Mouse (Mus musculus): ENCODE measurements at regions not wholly inside any gene's neighbourhood (a gene's known extent, or its start where the extent isn't known, plus 50 kb on each side); places are given as distances from the start of the nearest gene placed in this dataset.

GRCm38 (mm10) chr1:33031991-33032390, 484.9 kb upstream of the Gm5415 start:
- Histone ChIP-seq H3K4me2 (replicated peaks) (no peak overlapping the region), H3K4me1 (replicated peaks) (no peaks in the 10 kb centered on the region), H3K9ac (no peak overlapping the region), H3K27ac (no peak overlapping the region), H3K4me3 (replicated peaks) (no peak overlapping the region), H3K36me3 (no peaks in the 10 kb centered on the region), H3K9me3 (no peaks in the 10 kb centered on the region), H3K27me3 (replicated peaks) (no peaks in the 10 kb centered on the region)
- no peak for ATAC-seq
- 61% methylated on average over 3 of the region's 3 CpGs for WGBS

GRCm38 (mm10) chr1:33026683-33027415, 479.8 kb upstream of the Gm5415 start:
- Histone ChIP-seq H3K9me3 (no peaks in the 10 kb centered on the region), H3K27me3 (replicated peaks) (no peaks in the 10 kb centered on the region), H3K4me2 (replicated peaks) (no peak overlapping the region), H3K4me1 (replicated peaks) (no peaks in the 10 kb centered on the region), H3K36me3 (no peaks in the 10 kb centered on the region), H3K4me3 (replicated peaks) (no peak overlapping the region), H3K9ac (no peak overlapping the region), H3K27ac (no peak overlapping the region)
- 78% methylated on average over 8 of the region's 8 CpGs for WGBS
- ATAC-seq = no peak

- Histone ChIP-seq H3K27me3 (replicated peaks) (no peaks in the 10 kb centered on the region), H3K9me3 (no peaks in the 10 kb centered on the region), H3K9ac (no peak overlapping the region), H3K27ac (no peak overlapping the region), H3K4me2 (replicated peaks) (no peak overlapping the region), H3K36me3 (no peaks in the 10 kb centered on the region), H3K4me3 (replicated peaks) (no peak overlapping the region), H3K4me1 (replicated peaks) (no peaks in the 10 kb centered on the region)
- WGBS = 87% methylated on average over 7 of the region's 7 CpGs
- ATAC-seq = no peak
These were observed 478.3 kb upstream of the Gm5415 start for GRCm38 (mm10) chr1:33025379-33025778.

GRCm38 (mm10) chr1:33022852-33023251, 475.8 kb upstream of the Gm5415 start:
- no peak for ATAC-seq
- Histone ChIP-seq H3K9me3 (no peaks in the 10 kb centered on the region), H3K4me2 (replicated peaks) (no peak overlapping the region), H3K9ac (no peak overlapping the region), H3K27ac (no peak overlapping the region), H3K27me3 (replicated peaks) (no peaks in the 10 kb centered on the region), H3K36me3 (no peaks in the 10 kb centered on the region), H3K4me1 (replicated peaks) (no peaks in the 10 kb centered on the region), H3K4me3 (replicated peaks) (no peak overlapping the region)
- WGBS = 81% methylated on average over 4 of the region's 4 CpGs

GRCm38 (mm10) chr1:33003992-33004391, 456.9 kb upstream of the Gm5415 start:
- ATAC-seq = no peak
- no peak overlapping the region for H3K27ac ChIP-seq
- no peaks in the 10 kb centered on the region for H3K36me3 ChIP-seq
- no peak overlapping the region for H3K9ac ChIP-seq
- H3K4me2 ChIP-seq (replicated peaks) = no peak overlapping the region
- WGBS = 76% methylated on average over 3 of the region's 3 CpGs
- no peak overlapping the region for H3K4me3 ChIP-seq (replicated peaks)
- no peaks in the 10 kb centered on the region for H3K9me3 ChIP-seq
- no peaks in the 10 kb centered on the region for H3K27me3 ChIP-seq (replicated peaks)
- H3K4me1 ChIP-seq (replicated peaks) = no peaks in the 10 kb centered on the region

GRCm38 (mm10) chr1:32964957-32965356, 417.9 kb upstream of the Gm5415 start:
- Histone ChIP-seq H3K9me3 (no peaks in the 10 kb centered on the region), H3K9ac (no peak overlapping the region), H3K4me2 (replicated peaks) (no peak overlapping the region), H3K27ac (no peak overlapping the region), H3K4me3 (replicated peaks) (no peak overlapping the region), H3K36me3 (no peaks in the 10 kb centered on the region), H3K4me1 (replicated peaks) (no peaks in the 10 kb centered on the region), H3K27me3 (replicated peaks) (no peaks in the 10 kb centered on the region)
- WGBS = 71% methylated on average over 3 of the region's 3 CpGs
- ATAC-seq = no peak

- Histone ChIP-seq H3K9ac (no peak overlapping the region), H3K27ac (no peak overlapping the region), H3K4me2 (replicated peaks) (no peak overlapping the region), H3K9me3 (no peaks in the 10 kb centered on the region), H3K36me3 (no peaks in the 10 kb centered on the region), H3K4me3 (replicated peaks) (no peak overlapping the region), H3K4me1 (replicated peaks) (no peaks in the 10 kb centered on the region), H3K27me3 (replicated peaks) (no peaks in the 10 kb centered on the region)
- ATAC-seq = no peak
- 78% methylated on average over 6 of the region's 6 CpGs for WGBS
These were observed 412.2 kb upstream of the Gm5415 start for GRCm38 (mm10) chr1:32959316-32959715.

GRCm38 (mm10) chr1:32946254-32946653, 399.2 kb upstream of the Gm5415 start:
- H3K4me3 ChIP-seq (replicated peaks) = no peak overlapping the region
- H3K4me1 ChIP-seq (replicated peaks) = no peaks in the 10 kb centered on the region
- H3K4me2 ChIP-seq (replicated peaks) = no peak overlapping the region
- no peak overlapping the region for H3K9ac ChIP-seq
- no peaks in the 10 kb centered on the region for H3K27me3 ChIP-seq (replicated peaks)
- WGBS = 73% methylated on average over 4 of the region's 4 CpGs
- no peak overlapping the region for H3K27ac ChIP-seq
- H3K9me3 ChIP-seq = no peaks in the 10 kb centered on the region
- no peaks in the 10 kb centered on the region for H3K36me3 ChIP-seq
- no peak for ATAC-seq

- ATAC-seq = no peak
- no peak overlapping the region for H3K9ac ChIP-seq
- H3K27ac ChIP-seq = no peak overlapping the region
- no peaks in the 10 kb centered on the region for H3K4me1 ChIP-seq (replicated peaks)
- WGBS = 58% methylated on average over 3 of the region's 3 CpGs
- no peak overlapping the region for H3K4me3 ChIP-seq (replicated peaks)
- no peaks in the 10 kb centered on the region for H3K27me3 ChIP-seq (replicated peaks)
- H3K4me2 ChIP-seq (replicated peaks) = no peak overlapping the region
- no peaks in the 10 kb centered on the region for H3K9me3 ChIP-seq
- H3K36me3 ChIP-seq = no peaks in the 10 kb centered on the region
These were observed 383.3 kb upstream of the Gm5415 start for GRCm38 (mm10) chr1:32930381-32930780.

- no peak for ATAC-seq
- Histone ChIP-seq H3K27me3 (replicated peaks) (no peaks in the 10 kb centered on the region), H3K4me1 (replicated peaks) (no peaks in the 10 kb centered on the region), H3K4me3 (replicated peaks) (no peak overlapping the region), H3K36me3 (no peaks in the 10 kb centered on the region), H3K9ac (no peak overlapping the region), H3K9me3 (no peaks in the 10 kb centered on the region), H3K27ac (no peak overlapping the region), H3K4me2 (replicated peaks) (no peak overlapping the region)
These were observed 355.3 kb upstream of the Gm5415 start for GRCm38 (mm10) chr1:32902437-32902836.

GRCm38 (mm10) chr1:32887728-32888127, 340.6 kb upstream of the Gm5415 start:
- no peaks in the 10 kb centered on the region for H3K27me3 ChIP-seq (replicated peaks)
- no peak overlapping the region for H3K27ac ChIP-seq
- no peaks in the 10 kb centered on the region for H3K9me3 ChIP-seq
- H3K4me1 ChIP-seq (replicated peaks) = no peaks in the 10 kb centered on the region
- H3K36me3 ChIP-seq = no peaks in the 10 kb centered on the region
- no peak overlapping the region for H3K4me3 ChIP-seq (replicated peaks)
- no peak overlapping the region for H3K4me2 ChIP-seq (replicated peaks)
- no peak overlapping the region for H3K9ac ChIP-seq
- no peak for ATAC-seq

- Histone ChIP-seq H3K4me2 (replicated peaks) (no peak overlapping the region), H3K27ac (no peak overlapping the region), H3K4me3 (replicated peaks) (no peak overlapping the region), H3K4me1 (replicated peaks) (no peaks in the 10 kb centered on the region), H3K9ac (no peak overlapping the region), H3K27me3 (replicated peaks) (no peaks in the 10 kb centered on the region), H3K9me3 (no peaks in the 10 kb centered on the region), H3K36me3 (no peaks in the 10 kb centered on the region)
- WGBS = 65% methylated on average over 8 of the region's 8 CpGs
- ATAC-seq = no peak
These were observed 325.8 kb upstream of the Gm5415 start for GRCm38 (mm10) chr1:32872920-32873319.

GRCm38 (mm10) chr1:32866111-32866510, 319.0 kb upstream of the Gm5415 start:
- no peak for ATAC-seq
- no peak overlapping the region for H3K4me3 ChIP-seq (replicated peaks)

More at GRCm38 (mm10) chr1:32866111-32866510, 319.0 kb upstream of the Gm5415 start:
- no peaks in the 10 kb centered on the region for H3K36me3 ChIP-seq
- no peaks in the 10 kb centered on the region for H3K4me1 ChIP-seq (replicated peaks)
- no peak overlapping the region for H3K9ac ChIP-seq
- H3K27ac ChIP-seq = no peak overlapping the region
- no peaks in the 10 kb centered on the region for H3K27me3 ChIP-seq (replicated peaks)
- no peaks in the 10 kb centered on the region for H3K9me3 ChIP-seq
- 77% methylated on average over 1 of the region's 1 CpGs for WGBS
- no peak overlapping the region for H3K4me2 ChIP-seq (replicated peaks)

All from intestine, embryonic 15.5 days (tissue).